9 mouse cellular contexts compared by ENCODE assay signal in genomic region chr4:143280166-143280565, GRCm38 (mm10). TPM values are rescaled to one million over a fixed set of nuclear protein-coding genes. Genes with fewer than 3 reads are reported as not detected.
DNase-seq lines count a peak whose midpoint lies in the region; ATAC-seq lines count a peak whose summit lies in the region.
"Had no signal": no experiment of that assay in that cellular context is flagged by ENCODE, and none has a peak within 500 bp of the region (broad histone marks: within the 10 kb centered on the region; RNA-seq: fewer than 3 reads in every experiment).

No protein-coding gene starts in this region.

- H3K9ac ChIP-seq in embryonic facial prominence, embryonic 13.5 days, result no peak overlapping the region
- H3K9ac ChIP-seq: liver, embryonic 13.5 days had no signal

- H3K27ac ChIP-seq in embryonic facial prominence, embryonic 13.5 days, result peak overlapping the region; percentile 79
- H3K27ac ChIP-seq: liver, embryonic 13.5 days had no signal

- peaks cover 28% of the 10 kb centered on the region for H3K4me1 ChIP-seq in embryonic facial prominence, embryonic 13.5 days
- H3K4me1 ChIP-seq: liver, embryonic 13.5 days had no signal

- no peak for ATAC-seq in embryonic facial prominence, embryonic 13.5 days (ENCODE audit: insufficient number of reproducible peaks, insufficient read depth, low FRiP score, low TSS enrichment, low read depth)

- H3K27me3 ChIP-seq in embryonic facial prominence, embryonic 13.5 days, result no peaks in the 10 kb centered on the region
- H3K27me3 ChIP-seq: liver, embryonic 13.5 days had no signal

- H3K9me3 ChIP-seq in embryonic facial prominence, embryonic 13.5 days, result no peaks in the 10 kb centered on the region
- H3K9me3 ChIP-seq: liver, embryonic 13.5 days had no signal

- no peak overlapping the region for H3K4me3 ChIP-seq in embryonic facial prominence, embryonic 13.5 days
- H3K4me3 ChIP-seq: liver, embryonic 13.5 days had no signal

- H3K4me2 ChIP-seq in embryonic facial prominence, embryonic 13.5 days, result peak overlapping the region; percentile 22; the same call in 1 of the 2 replicates
- H3K4me2 ChIP-seq: liver, embryonic 13.5 days had no signal

- DNase-seq in right cerebral cortex, postnatal 10 days (ENCODE audit: low spot score in 2 of 2), result peak; percentile 43 to 56
- DNase-seq in right cerebral cortex, postnatal 25 days, result no peak
- peak; percentile 61 for DNase-seq in heart, postnatal 4 days
- DNase-seq in lung, postnatal 10 days, result peak; percentile 48
- peak; percentile 72 for DNase-seq in retina, postnatal 1 day
- DNase-seq in T-cell, adult 2 months (ENCODE audit: low spot score), result no peak
- DNase-seq: liver, embryonic 13.5 days had no signal

- no peaks in the 10 kb centered on the region for H3K36me3 ChIP-seq in embryonic facial prominence, embryonic 13.5 days
- H3K36me3 ChIP-seq: liver, embryonic 13.5 days had no signal

- 84% methylated on average over 3 of the region's 3 CpGs for WGBS in embryonic facial prominence, embryonic 13.5 days

RNA-seq across cellular contexts. Expression of gene Pdpn, which starts 19.2 kb away (rescaled TPM):
- polyA plus RNA-seq in embryonic facial prominence, embryonic 13.5 days (2015; fragmentation: Nextera tagmentation; extraction: Ambion mirVana), result 31.1 and 39.6 TPM in 2 replicates
- 10 to 100 TPM; 13.0 to 14.3 TPM for total RNA-seq in heart, postnatal 4 days (2021)
- total RNA-seq: common myeloid progenitor, adult 5-6 weeks had no signal

Comparison
In these comparisons a context has a peak if more than half of its experiments do, and no peak if none do; other contexts are left out.
1. DNase-seq: peak in right cerebral cortex, postnatal 10 days (2 of 2), heart, postnatal 4 days (single experiment), lung, postnatal 10 days (single experiment) and retina, postnatal 1 day (single experiment); none in right cerebral cortex, postnatal 25 days (single experiment) and T-cell, adult 2 months (single experiment).